Mouse (Mus musculus) E14TG2a.4 (cell line): Measurements from ENCODE around the gene Zfp639.

ENCODE experiments used
- H3K27me3 ChIP-seq: 2 replicates; pipeline ENCODE4 v1.6.1; 2014; ENCODE audit warnings: low read length, control low read depth; ENCODE audit not compliant: insufficient read depth
- H3K36me3 ChIP-seq: 2 replicates; pipeline ENCODE4 v1.6.1; 2014; ENCODE audit warnings: low read length, control low read depth; ENCODE audit not compliant: insufficient read depth
- H3K4me1 ChIP-seq: replicated peaks from 2 replicates; pipeline ENCODE4 v1.6.1; 2014; ENCODE audit warnings: low read depth, low read length, control low read depth
- H3K4me3 ChIP-seq: replicated peaks from 2 replicates; pipeline ENCODE4 v1.5.1; 2014; ENCODE audit warnings: mild to moderate bottlenecking, low read length
- H3K9me3 ChIP-seq: 2 replicates; pipeline ENCODE4 v1.6.1; 2014; ENCODE audit warnings: low read length, control low read depth
- CTCF ChIP-seq: conservative IDR thresholded peaks from 2 replicates; pipeline ENCODE4 v1.5.1; 2014; ENCODE audit warnings: low read length
- NANOG ChIP-seq: IDR thresholded peaks from 2 replicates; pipeline ENCODE4 v1.6.1; 2014; ENCODE audit warnings: borderline replicate concordance, low read length, mixed read lengths
- POU5F1 ChIP-seq: IDR thresholded peaks from 2 replicates; pipeline ENCODE4 v1.6.1; 2014; ENCODE audit warnings: low read length, borderline replicate concordance

The Zfp639 gene

DNA sequence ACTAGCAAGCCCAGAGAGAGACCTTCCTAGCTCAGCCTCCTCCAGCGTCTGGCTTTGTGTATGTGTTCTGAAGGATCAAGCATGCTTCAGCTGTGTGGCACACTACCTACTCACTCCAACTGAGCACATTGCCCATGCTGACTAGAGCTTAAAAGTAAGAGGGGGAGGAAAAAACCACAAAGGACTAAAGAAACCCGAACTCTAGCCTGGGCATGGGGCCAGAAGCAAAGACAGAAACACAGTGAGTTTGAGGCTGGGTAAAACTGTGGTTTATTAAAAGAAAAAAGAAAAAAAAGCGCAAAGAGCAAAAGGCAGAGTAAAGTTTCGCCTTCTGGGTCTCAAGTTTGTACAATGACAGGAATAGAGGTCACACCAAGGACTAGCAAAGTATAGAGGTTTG is 23.5 kb upstream of the Zfp639 start:
- H3K4me1 ChIP-seq, result 0 out of 2 replicates have a peak, but pooled peaks cover under 1% of the 10 kb centered on the region
- no peaks in the 10 kb centered on the region for H3K27me3 ChIP-seq
- no peaks in the 10 kb centered on the region for H3K36me3 ChIP-seq
- TF ChIP-seq CTCF (no peak), POU5F1 (no peak), NANOG (no peak)
- no peaks in the 10 kb centered on the region for H3K9me3 ChIP-seq
- H3K4me3 ChIP-seq, result no peak overlapping the region

DNA sequence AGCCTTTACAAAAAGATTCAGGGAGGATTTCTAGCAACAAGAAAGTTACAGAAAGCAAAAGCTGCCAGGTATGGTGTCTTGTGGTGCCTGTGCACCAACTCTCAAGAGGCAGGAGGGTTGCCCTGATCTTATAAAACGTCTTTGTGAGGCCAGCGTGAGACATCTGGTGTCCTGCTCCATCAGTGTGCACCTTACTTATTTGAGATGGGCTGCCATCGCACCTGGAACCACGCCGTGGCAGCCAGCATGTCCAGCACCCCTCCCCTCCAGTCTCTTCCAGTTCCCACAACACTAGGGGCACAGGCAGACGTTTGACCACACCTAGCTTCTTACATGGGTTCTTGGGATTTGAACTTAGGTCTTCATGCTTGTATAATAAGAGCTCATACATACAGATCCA is 21.9 kb upstream of the Zfp639 start:
- Histone ChIP-seq H3K4me3 (no peak overlapping the region), H3K9me3 (no peaks in the 10 kb centered on the region), H3K27me3 (no peaks in the 10 kb centered on the region), H3K36me3 (no peaks in the 10 kb centered on the region), H3K4me1 (peaks cover 7% of the 10 kb centered on the region; the same call in 1 of the 2 replicates)
- no peak for TF ChIP-seq NANOG
- no peak for TF ChIP-seq POU5F1
- no peak for TF ChIP-seq CTCF

DNA sequence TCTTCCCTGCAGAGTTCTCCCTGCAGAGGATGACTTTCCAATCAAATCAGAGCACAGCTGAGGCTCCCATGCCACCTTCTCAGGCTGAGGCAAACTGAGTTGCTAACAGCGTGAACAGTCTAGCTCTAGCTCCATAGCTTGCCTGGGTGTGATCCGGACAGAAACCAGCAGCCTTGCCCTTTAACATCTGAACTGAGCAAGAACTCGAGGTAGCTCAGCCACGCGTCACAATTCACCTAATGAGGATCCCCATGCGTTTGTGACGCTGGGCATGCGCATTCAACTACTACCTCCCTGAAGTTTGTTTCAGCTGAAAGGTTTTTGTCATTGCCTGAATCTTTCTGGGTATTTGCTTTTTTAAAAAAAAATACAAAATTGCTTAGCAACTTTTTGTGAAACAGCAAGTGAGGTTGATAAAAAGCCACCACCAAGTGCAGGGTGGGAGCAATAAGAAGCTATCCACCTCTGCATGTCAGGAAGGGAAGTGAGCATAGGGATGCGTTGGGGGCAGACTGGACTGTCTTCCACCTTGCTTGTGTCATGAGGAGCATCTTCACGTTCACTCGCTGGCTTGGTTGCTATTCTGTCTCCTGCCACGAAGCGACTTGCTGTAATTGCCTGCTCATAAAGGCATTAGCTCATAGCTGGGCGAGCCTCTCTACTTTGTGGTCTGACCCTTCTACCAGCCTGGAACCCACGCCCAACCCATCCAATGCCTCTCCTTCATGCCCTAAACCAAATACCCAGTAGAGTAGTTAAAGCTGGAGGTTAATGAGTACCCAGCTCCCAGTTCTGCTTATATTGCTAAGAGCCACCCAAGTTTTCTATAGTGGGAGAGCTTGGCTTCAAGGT is 19.8 kb upstream of the Zfp639 start:
- Histone ChIP-seq H3K27me3 (no peaks in the 10 kb centered on the region), H3K9me3 (no peaks in the 10 kb centered on the region), H3K4me1 (peaks cover 7% of the 10 kb centered on the region; the same call in 1 of the 2 replicates), H3K36me3 (no peaks in the 10 kb centered on the region), H3K4me3 (no peak overlapping the region)
- TF ChIP-seq POU5F1 (no peak), CTCF (no peak), NANOG (no peak)

DNA sequence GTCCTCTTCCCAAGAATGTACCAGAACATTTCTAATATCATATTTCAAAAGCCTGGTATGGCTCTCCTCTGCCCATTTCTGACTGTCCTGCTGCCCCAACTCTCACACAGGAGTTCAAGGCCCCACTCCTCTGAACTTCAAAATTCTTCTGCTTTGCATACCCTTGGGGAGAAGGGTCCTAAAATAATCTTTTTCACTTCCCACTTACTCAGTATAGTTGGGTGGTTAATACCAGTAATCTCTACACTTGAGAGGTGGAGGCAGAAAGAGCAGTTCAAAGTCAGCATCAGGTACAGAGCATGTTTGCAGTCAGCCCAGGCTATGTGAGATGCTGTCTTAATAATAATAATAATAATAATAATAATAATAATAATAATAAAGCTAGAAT is 19.1 kb upstream of the Zfp639 start:
- H3K36me3 ChIP-seq, result no peaks in the 10 kb centered on the region
- H3K27me3 ChIP-seq, result no peaks in the 10 kb centered on the region
- peaks cover 12% of the 10 kb centered on the region; the same call in 1 of the 2 replicates for H3K4me1 ChIP-seq
- no peaks in the 10 kb centered on the region for H3K9me3 ChIP-seq
- no peak for TF ChIP-seq POU5F1
- TF ChIP-seq NANOG, result no peak
- TF ChIP-seq CTCF, result no peak
- H3K4me3 ChIP-seq, result no peak overlapping the region

DNA sequence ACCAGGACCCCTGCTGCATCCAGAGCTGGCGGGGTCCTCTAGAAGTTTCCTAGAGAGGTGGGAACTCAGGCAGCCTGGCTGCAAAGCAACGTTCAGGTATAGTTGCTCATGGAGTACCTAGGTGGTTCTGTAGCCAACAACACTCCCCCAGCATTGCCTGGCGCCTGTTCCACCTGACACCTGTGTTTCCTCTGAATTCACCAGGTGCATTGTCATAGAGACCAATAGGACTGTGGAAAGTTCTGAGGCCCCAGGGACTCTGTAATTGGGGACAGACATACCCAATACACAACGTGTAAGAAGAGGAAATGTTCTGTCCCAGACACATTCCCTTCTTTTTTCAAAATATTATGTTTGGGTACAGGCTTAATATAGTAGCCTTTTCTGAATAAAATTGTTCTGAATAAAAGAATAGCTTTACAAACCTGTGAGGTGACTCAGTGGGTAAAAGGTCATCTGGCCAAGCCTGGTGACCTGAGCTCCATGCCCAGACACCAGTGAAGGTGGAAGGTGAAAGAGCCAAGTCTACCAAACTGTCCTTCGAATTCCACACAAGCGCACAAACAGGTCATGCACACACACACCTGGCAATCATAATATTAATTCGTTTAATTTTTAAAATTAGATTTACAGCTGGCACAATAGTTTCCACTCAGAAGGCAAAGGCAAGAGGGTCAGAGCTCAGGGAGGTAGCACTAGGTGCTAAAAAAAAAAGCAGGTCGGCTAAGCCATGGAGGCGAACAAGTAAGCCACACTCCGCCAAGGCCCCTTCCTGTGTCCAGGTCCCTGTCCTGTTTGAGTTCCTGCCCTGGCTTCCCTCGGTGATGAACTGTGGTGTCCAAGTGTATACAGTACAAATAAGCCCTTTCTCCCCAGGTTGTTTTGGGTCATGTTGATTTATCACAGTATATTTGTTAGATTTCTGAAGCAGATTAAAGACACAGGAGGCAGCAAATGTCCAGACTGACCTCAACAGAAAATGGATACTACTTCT is 17.7 kb upstream of the Zfp639 start, which contains the start of gene Kcnmb3:
Gene Kcnmb3, minus strand, starts transcription at position 135 of the 994 bp plus-strand sequence.
- H3K36me3 ChIP-seq, result no peaks in the 10 kb centered on the region
- no peaks in the 10 kb centered on the region for H3K27me3 ChIP-seq
- TF ChIP-seq POU5F1 (no peak), NANOG (no peak), CTCF (no peak)
- peak within 1 kb of the TSS; percentile 35; the same call in 1 of the 2 replicates for H3K4me3 ChIP-seq
- H3K4me1 ChIP-seq, result peaks cover 21% of the 10 kb centered on the region
- no peaks in the 10 kb centered on the region for H3K9me3 ChIP-seq

DNA sequence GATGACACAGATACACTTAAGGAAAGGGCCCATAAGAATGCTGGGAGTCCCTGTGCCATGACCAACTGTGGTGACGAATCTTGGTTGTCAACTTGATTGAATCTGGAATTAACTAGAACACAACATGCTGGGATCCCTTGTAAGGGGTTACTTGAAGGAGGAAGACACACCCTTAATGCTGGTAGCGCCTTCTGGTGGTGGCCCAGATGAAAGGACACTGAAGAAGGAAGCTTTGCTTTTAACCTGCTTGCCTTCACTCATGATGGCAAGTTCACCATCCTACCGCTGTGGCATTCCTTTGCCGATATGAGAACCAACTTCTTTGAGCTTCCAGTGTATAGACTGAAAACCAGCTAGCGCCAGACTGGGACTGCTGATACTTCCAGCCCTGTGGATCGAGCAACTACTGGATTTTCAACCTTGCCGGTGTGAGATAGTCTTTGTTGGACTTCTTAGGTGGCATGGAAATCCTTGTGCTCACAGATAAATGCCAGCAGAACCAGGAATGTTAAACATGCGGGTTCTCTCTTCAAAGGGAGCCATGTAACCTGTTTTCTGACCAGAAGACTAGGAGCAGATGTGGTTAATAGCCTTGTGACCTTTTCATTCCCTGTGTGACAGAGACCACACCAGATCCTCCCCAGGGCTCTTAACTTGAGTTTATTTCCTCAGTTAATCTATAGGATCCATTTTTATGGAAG is 15.5 kb upstream of the Zfp639 start:
- TF ChIP-seq NANOG, result no peak
- peak; percentile 20; the same call in 1 of the 2 replicates for TF ChIP-seq CTCF
- no peak overlapping the region for H3K4me3 ChIP-seq
- no peaks in the 10 kb centered on the region for H3K27me3 ChIP-seq
- H3K9me3 ChIP-seq, result no peaks in the 10 kb centered on the region
- H3K36me3 ChIP-seq, result no peaks in the 10 kb centered on the region
- peaks cover 21% of the 10 kb centered on the region for H3K4me1 ChIP-seq

DNA sequence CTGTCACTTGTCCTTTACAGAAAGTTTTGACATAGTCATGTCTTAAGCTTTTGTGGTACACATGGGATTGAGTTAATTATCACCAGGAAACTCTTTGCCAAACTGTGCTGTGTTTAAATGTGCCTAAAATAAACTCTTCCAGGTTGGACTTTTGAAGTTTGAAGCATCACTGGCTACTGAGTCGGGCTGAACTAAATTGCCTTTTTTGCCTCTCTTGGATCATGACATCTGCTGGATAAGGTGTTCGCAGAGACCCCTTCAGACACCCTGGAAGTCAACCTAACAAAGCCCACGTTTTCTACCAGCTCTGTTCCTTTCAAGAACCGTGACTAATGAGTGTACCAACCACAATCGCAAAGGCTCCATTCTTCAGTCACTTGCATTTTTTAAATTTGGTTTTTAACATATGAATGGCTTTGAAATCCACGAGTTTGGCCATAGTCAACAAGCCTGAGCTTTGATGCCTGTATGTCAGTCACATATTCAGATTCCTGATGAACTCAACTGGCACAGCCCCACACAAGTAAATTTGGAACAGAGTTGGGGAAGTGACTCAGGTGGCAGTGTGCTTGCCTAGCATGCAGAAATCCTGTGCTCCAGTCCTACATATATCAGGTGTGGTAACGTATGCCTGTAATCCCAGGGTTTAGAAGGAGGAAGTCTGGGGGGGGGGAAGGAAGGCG is 14.8 kb upstream of the Zfp639 start:
- Histone ChIP-seq H3K4me1 (peaks cover 21% of the 10 kb centered on the region), H3K36me3 (no peaks in the 10 kb centered on the region), H3K4me3 (no peak overlapping the region), H3K27me3 (no peaks in the 10 kb centered on the region), H3K9me3 (no peaks in the 10 kb centered on the region)
- TF ChIP-seq POU5F1 (no peak), NANOG (no peak), CTCF (no peak)
